Mouse (Mus musculus) liver, adult 2 months (tissue): Measurements from ENCODE around the gene Arhgap42.

Experiments
- CTCF ChIP-seq: fragments of 200-500 bp; IDR thresholded peaks from 2 replicates; pipeline ENCODE4 v1.5.1; 2011; ENCODE audit warnings: low read depth, low read length, control low read depth
- POLR2A ChIP-seq: fragments of 200-500 bp; IDR thresholded peaks from 2 replicates; pipeline ENCODE4 v1.6.1; 2011; ENCODE audit warnings: low read length, control low read depth; ENCODE audit not compliant: insufficient read depth; ENCODE audit errors: extremely low read depth

- no peak for TF ChIP-seq CTCF
- no peak for TF ChIP-seq POLR2A
Measured at GRCm38 (mm10) chr9:9101482-9102157, 137.3 kb downstream of the Arhgap42 start.
